26 mouse cellular contexts compared by ENCODE assay signal in genomic region chr4:46011698-46012097, GRCm38 (mm10). TPM values are rescaled to one million over a fixed set of nuclear protein-coding genes. Genes with fewer than 3 reads are reported as not detected.
"Had no signal": no experiment of that assay in that cellular context is flagged by ENCODE, and none has a peak within 500 bp of the region (broad histone marks: within the 10 kb centered on the region; RNA-seq: fewer than 3 reads in every experiment).

No protein-coding gene starts in this region.

- H3K36me3 ChIP-seq: embryonic facial prominence, embryonic 10.5 days; embryonic facial prominence, embryonic 12.5 days; embryonic facial prominence, embryonic 13.5 days; forebrain, embryonic 15.5 days had no signal

- H3K9ac ChIP-seq: embryonic facial prominence, embryonic 12.5 days; embryonic facial prominence, embryonic 13.5 days; embryonic facial prominence, embryonic 15.5 days; forebrain, embryonic 12.5 days; forebrain, embryonic 13.5 days; forebrain, embryonic 15.5 days; forebrain, postnatal 0 days had no signal

- H3K4me3 ChIP-seq: embryonic facial prominence, embryonic 10.5 days; embryonic facial prominence, embryonic 12.5 days; embryonic facial prominence, embryonic 13.5 days; embryonic facial prominence, embryonic 15.5 days; erythroblast, embryonic 14.5 days; forebrain, embryonic 10.5 days; forebrain, embryonic 12.5 days; forebrain, embryonic 13.5 days; forebrain, embryonic 15.5 days; gastrocnemius, adult 2 months; heart, adult 2 months had no signal

- DNase-seq: cerebellum, adult 8-10 months; cerebellum, adult 9-10 months; cerebellum, adult 9-11 months; cerebellum, postnatal 10 days; cerebellum, postnatal 14 days; cerebellum, postnatal 25 days; cerebellum, postnatal 36 days; embryo, embryonic 11 days; forebrain, postnatal 0 days; gastrocnemius, adult 2 months; gastrocnemius, postnatal 10 days; gastrocnemius, postnatal 14 days; gastrocnemius, postnatal 25 days; gastrocnemius, postnatal 36 days; heart, adult 18-20 months; heart, adult 2 months had no signal

- H3K27me3 ChIP-seq: embryonic facial prominence, embryonic 12.5 days; embryonic facial prominence, embryonic 13.5 days; embryonic facial prominence, embryonic 15.5 days; forebrain, embryonic 12.5 days; forebrain, embryonic 13.5 days; forebrain, embryonic 15.5 days had no signal

- H3K4me2 ChIP-seq: embryonic facial prominence, embryonic 12.5 days; embryonic facial prominence, embryonic 13.5 days; embryonic facial prominence, embryonic 15.5 days; forebrain, embryonic 12.5 days; forebrain, embryonic 13.5 days; forebrain, embryonic 15.5 days had no signal

- H3K9me3 ChIP-seq: embryonic facial prominence, embryonic 10.5 days; embryonic facial prominence, embryonic 12.5 days; embryonic facial prominence, embryonic 13.5 days; embryonic facial prominence, embryonic 15.5 days; forebrain, embryonic 10.5 days; forebrain, embryonic 12.5 days; forebrain, embryonic 13.5 days; forebrain, embryonic 15.5 days had no signal

- H3K4me1 ChIP-seq: embryonic facial prominence, embryonic 10.5 days; embryonic facial prominence, embryonic 12.5 days; embryonic facial prominence, embryonic 15.5 days; forebrain, embryonic 10.5 days; forebrain, embryonic 12.5 days; forebrain, embryonic 13.5 days; forebrain, embryonic 15.5 days had no signal

- H3K27ac ChIP-seq: embryonic facial prominence, embryonic 10.5 days; embryonic facial prominence, embryonic 12.5 days; embryonic facial prominence, embryonic 13.5 days; embryonic facial prominence, embryonic 15.5 days; forebrain, embryonic 10.5 days; forebrain, embryonic 12.5 days; forebrain, embryonic 13.5 days; forebrain, embryonic 15.5 days; gastrocnemius, adult 2 months; heart, adult 2 months had no signal

RNA-seq across cellular contexts. Expression of gene Tmod1, which starts 27.0 kb away (rescaled TPM):
- total RNA-seq: granulocyte monocyte progenitor cell, adult 5-6 weeks had no signal

RNA-seq across cellular contexts. Expression of gene Tdrd7, which starts 46.6 kb away (rescaled TPM):
- polyA plus RNA-seq: erythroblast, embryonic 14.5 days had no signal
